Comparison of ENCODE assay signal across 9 mouse cellular contexts in the genomic region with DNA sequence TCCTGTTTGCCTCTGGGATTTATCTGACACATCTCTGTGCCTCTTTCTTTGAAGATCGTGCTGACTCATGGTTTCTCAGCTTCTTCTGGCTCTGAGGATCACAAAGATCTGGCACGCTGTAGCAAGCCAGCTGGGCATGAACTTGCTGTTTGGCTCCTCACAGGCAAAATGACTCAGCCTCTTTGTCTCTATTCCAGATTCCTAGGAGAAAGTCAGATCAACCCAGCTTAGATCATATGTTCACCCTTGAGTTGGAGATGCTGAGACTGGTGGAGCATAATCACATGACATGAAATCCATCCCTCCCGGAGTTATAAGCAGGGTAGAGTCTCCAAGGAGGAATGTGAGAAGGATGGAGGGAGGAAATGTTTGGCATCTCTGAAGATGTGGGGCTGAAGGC. TPM values are rescaled to one million over a fixed set of nuclear protein-coding genes. Genes with fewer than 3 reads are reported as not detected.
DNase-seq lines count a peak whose midpoint lies in the region; ATAC-seq and TF ChIP-seq lines count a peak whose summit lies in the region.
"Had no signal": no experiment of that assay in that cellular context is flagged by ENCODE, and none has a peak within 500 bp of the region (broad histone marks: within the 10 kb centered on the region; RNA-seq: fewer than 3 reads in every experiment).

No protein-coding gene starts in this region.

- H3K27ac ChIP-seq in forebrain, postnatal 0 days (ENCODE audit: low read depth, low read length), result no peak overlapping the region
- no peak overlapping the region for H3K27ac ChIP-seq in forebrain, embryonic 15.5 days (replicated peaks)
- no peak overlapping the region for H3K27ac ChIP-seq in hindbrain, embryonic 12.5 days
- H3K27ac ChIP-seq: hindbrain, embryonic 15.5 days had no signal

- H3K36me3 ChIP-seq in forebrain, postnatal 0 days (ENCODE audit: insufficient read depth), result no peaks in the 10 kb centered on the region
- H3K36me3 ChIP-seq in forebrain, embryonic 15.5 days, result no peaks in the 10 kb centered on the region
- no peaks in the 10 kb centered on the region for H3K36me3 ChIP-seq in hindbrain, embryonic 12.5 days
- H3K36me3 ChIP-seq: hindbrain, embryonic 15.5 days had no signal

- peak; percentile 50 for DNase-seq in forebrain, postnatal 0 days
- peak; percentile 98 for DNase-seq in 3T3-L1 (ENCODE audit: low read depth, low spot score)
- peak; percentile 80 for DNase-seq in cerebellum, adult 11 months
- DNase-seq in heart, postnatal 25 days (ENCODE audit: low spot score), result peak; percentile 14
- no peak for DNase-seq in thymus, postnatal 36 days
- no peak for DNase-seq in thymus, adult 18-20 months

- no peak overlapping the region for H3K9ac ChIP-seq in forebrain, postnatal 0 days
- H3K9ac ChIP-seq in forebrain, embryonic 15.5 days (replicated peaks), result no peak overlapping the region
- no peak overlapping the region for H3K9ac ChIP-seq in hindbrain, embryonic 12.5 days
- H3K9ac ChIP-seq: hindbrain, embryonic 15.5 days had no signal

- ATAC-seq in forebrain, postnatal 0 days, result peak; percentile 69
- ATAC-seq in forebrain, embryonic 15.5 days (replicated peaks), result no peak
- no peak for ATAC-seq in hindbrain, embryonic 12.5 days (ENCODE audit: low FRiP score)

- H3K4me2 ChIP-seq in forebrain, postnatal 0 days (ENCODE audit: low read depth), result no peak overlapping the region
- H3K4me2 ChIP-seq in forebrain, embryonic 15.5 days (replicated peaks), result no peak overlapping the region
- H3K4me2 ChIP-seq in hindbrain, embryonic 12.5 days (replicated peaks), result no peak overlapping the region
- H3K4me2 ChIP-seq: hindbrain, embryonic 15.5 days had no signal

- no peak for TF ChIP-seq CTCF in forebrain, postnatal 0 days (IDR thresholded peaks at IDR 0.05; ENCODE audit: low read depth)

- no peaks in the 10 kb centered on the region for H3K9me3 ChIP-seq in forebrain, postnatal 0 days (ENCODE audit: low read length)
- no peaks in the 10 kb centered on the region for H3K9me3 ChIP-seq in forebrain, embryonic 15.5 days
- no peaks in the 10 kb centered on the region for H3K9me3 ChIP-seq in hindbrain, embryonic 12.5 days (replicated peaks)
- H3K9me3 ChIP-seq: hindbrain, embryonic 15.5 days had no signal

- H3K27me3 ChIP-seq in forebrain, postnatal 0 days (ENCODE audit: insufficient read depth, low read length), result no peaks in the 10 kb centered on the region
- H3K27me3 ChIP-seq in forebrain, embryonic 15.5 days, result no peaks in the 10 kb centered on the region
- no peaks in the 10 kb centered on the region for H3K27me3 ChIP-seq in hindbrain, embryonic 12.5 days
- H3K27me3 ChIP-seq: hindbrain, embryonic 15.5 days had no signal

- WGBS in forebrain, postnatal 0 days, result 70% methylated on average over 3 of the region's 3 CpGs
- WGBS in forebrain, embryonic 15.5 days, result 86% methylated on average over 3 of the region's 3 CpGs
- WGBS in hindbrain, embryonic 12.5 days, result 81% methylated on average over 3 of the region's 3 CpGs

- H3K4me3 ChIP-seq in forebrain, postnatal 0 days (ENCODE audit: low read depth, low read length), result no peak overlapping the region
- H3K4me3 ChIP-seq in forebrain, embryonic 15.5 days, result no peak overlapping the region
- no peak overlapping the region for H3K4me3 ChIP-seq in hindbrain, embryonic 12.5 days
- H3K4me3 ChIP-seq: hindbrain, embryonic 15.5 days had no signal

- intact Hi-C loops in heart, postnatal 25 days (cut with DNase I), result no loop called here

- H3K4me1 ChIP-seq in forebrain, postnatal 0 days (ENCODE audit: insufficient read depth), result no peaks in the 10 kb centered on the region
- H3K4me1 ChIP-seq in forebrain, embryonic 15.5 days, result no peaks in the 10 kb centered on the region
- no peaks in the 10 kb centered on the region for H3K4me1 ChIP-seq in hindbrain, embryonic 12.5 days

RNA-seq across cellular contexts. Expression of a gene that starts 27.9 kb away (rescaled TPM):
- total RNA-seq in forebrain, postnatal 0 days (2014; rRNA removed), result 131 and 147 TPM in 2 replicates
- polyA plus RNA-seq in forebrain, postnatal 0 days (2015; fragmentation: Nextera tagmentation; extraction: Ambion mirVana), result 79.9 and 94.6 TPM in 2 replicates
- polyA plus RNA-seq in forebrain, embryonic 15.5 days (2015; fragmentation: Nextera tagmentation; extraction: Ambion mirVana), result 104 and 106 TPM in 2 replicates
- 10 to 100 TPM; 52.5 to 56.3 TPM for total RNA-seq in heart, postnatal 25 days (2021)
- 139 and 147 TPM in 2 replicates for polyA plus RNA-seq in hindbrain, embryonic 12.5 days (2016; fragmentation: Nextera tagmentation; extraction: Ambion mirVana)

Comparison
In these comparisons a context has a peak if more than half of its experiments do, and no peak if none do; other contexts are left out.
1. DNase-seq: peak in forebrain, postnatal 0 days (single experiment), 3T3-L1 (single experiment), cerebellum, adult 11 months (single experiment) and heart, postnatal 25 days (single experiment); none in thymus, postnatal 36 days (0 of 2) and thymus, adult 18-20 months (0 of 2).